Mouse (Mus musculus) limb, embryonic 11.5 days (tissue): ENCODE results near the gene Dnajc27. TPM values are rescaled to one million over a fixed set of nuclear protein-coding genes. Genes with fewer than 3 reads are reported as not detected.

ENCODE experiments used
- ATAC-seq: fragments of 200-750 bp; cut with Nextera tagmentation; 2 replicates; pipeline ENCODE4 v1.8.0; 2017; ENCODE audit warnings: low read depth; ENCODE audit not compliant: insufficient number of reproducible peaks, low FRiP score, low TSS enrichment
- DNase-seq: peaks from one replicate; pipeline ENCODE4 v3.0.0-alpha.2; 2015; ENCODE audit warnings: low spot score
- H3K27ac ChIP-seq: fragments of 300-500 bp; sonication (generic); replicated peaks from 2 replicates; pipeline ENCODE4 v1.5.1; 2014; ENCODE audit warnings: low read depth, mild to moderate bottlenecking, low read length
- H3K27me3 ChIP-seq: fragments of 300-500 bp; sonication (generic); 2 replicates; pipeline ENCODE4 v1.6.1; 2014; ENCODE audit warnings: mild to moderate bottlenecking, low read length, mixed read lengths; ENCODE audit not compliant: control insufficient read depth, insufficient read depth
- H3K36me3 ChIP-seq: fragments of 300-500 bp; sonication (generic); 2 replicates; pipeline ENCODE4 v1.6.1; 2014; ENCODE audit warnings: mild to moderate bottlenecking, low read length, moderate library complexity, mixed read lengths; ENCODE audit not compliant: control insufficient read depth, insufficient read depth
- H3K4me1 ChIP-seq: fragments of 300-500 bp; sonication (generic); 2 replicates; pipeline ENCODE4 v1.6.1; 2014; ENCODE audit warnings: low read length, mixed read lengths; ENCODE audit not compliant: control insufficient read depth, insufficient read depth
- H3K4me2 ChIP-seq: fragments of 300-500 bp; sonication (generic); 2 replicates; pipeline ENCODE4 v1.6.1; 2014; ENCODE audit warnings: low read depth, mild to moderate bottlenecking, moderate library complexity; ENCODE audit not compliant: severe bottlenecking
- H3K4me3 ChIP-seq: fragments of 300-500 bp; sonication (generic); 2 replicates; pipeline ENCODE4 v1.5.1; 2014; ENCODE audit warnings: low read depth, low read length
- H3K9ac ChIP-seq: fragments of 300-500 bp; sonication (generic); 2 replicates; pipeline ENCODE4 v1.6.1; 2014; ENCODE audit warnings: mild to moderate bottlenecking, low read length
- H3K9me3 ChIP-seq: fragments of 300-500 bp; sonication (generic); 2 replicates; pipeline ENCODE4 v1.6.1; 2016; ENCODE audit warnings: low read length; ENCODE audit not compliant: control insufficient read depth
- WGBS: fragments of 180-500 bp; shearing (Covaris S2); extraction: QIAGEN DNeasy Blood & Tissue Kit; methylation state at CpG from one replicate; pipeline ENCODE4 v1.1.7; 2014; 5-methylcytosine and 5-hydroxymethylcytosine counted together
- polyA plus RNA-seq: library from polyadenylated mRNA; unstranded; fragments of >200 nt; fragmentation: Nextera tagmentation; extraction: Ambion mirVana; gene quantifications from 2 replicates; pipeline ENCODE4 v1.2.1, GENCODE M21; 2014

Dnajc27 gene
- polyA plus RNA-seq, 1 experiment from 2014 or later = 8.6 TPM

- DNase-seq = no peak
- no peak overlapping the region for H3K27ac ChIP-seq
- no peaks in the 10 kb centered on the region for H3K4me1 ChIP-seq
- H3K36me3 ChIP-seq = no peaks in the 10 kb centered on the region
- H3K9ac ChIP-seq = no peak overlapping the region
- H3K9me3 ChIP-seq = no peaks in the 10 kb centered on the region
- no peak overlapping the region for H3K4me3 ChIP-seq
- 86% methylated on average over 3 of the region's 3 CpGs for WGBS
- no peak overlapping the region for H3K4me2 ChIP-seq
- no peaks in the 10 kb centered on the region for H3K27me3 ChIP-seq
- no peak for ATAC-seq
These were observed 75.8 kb downstream of the Dnajc27 start for GRCm38 (mm10) chr12:4158179-4158578.

DNA sequence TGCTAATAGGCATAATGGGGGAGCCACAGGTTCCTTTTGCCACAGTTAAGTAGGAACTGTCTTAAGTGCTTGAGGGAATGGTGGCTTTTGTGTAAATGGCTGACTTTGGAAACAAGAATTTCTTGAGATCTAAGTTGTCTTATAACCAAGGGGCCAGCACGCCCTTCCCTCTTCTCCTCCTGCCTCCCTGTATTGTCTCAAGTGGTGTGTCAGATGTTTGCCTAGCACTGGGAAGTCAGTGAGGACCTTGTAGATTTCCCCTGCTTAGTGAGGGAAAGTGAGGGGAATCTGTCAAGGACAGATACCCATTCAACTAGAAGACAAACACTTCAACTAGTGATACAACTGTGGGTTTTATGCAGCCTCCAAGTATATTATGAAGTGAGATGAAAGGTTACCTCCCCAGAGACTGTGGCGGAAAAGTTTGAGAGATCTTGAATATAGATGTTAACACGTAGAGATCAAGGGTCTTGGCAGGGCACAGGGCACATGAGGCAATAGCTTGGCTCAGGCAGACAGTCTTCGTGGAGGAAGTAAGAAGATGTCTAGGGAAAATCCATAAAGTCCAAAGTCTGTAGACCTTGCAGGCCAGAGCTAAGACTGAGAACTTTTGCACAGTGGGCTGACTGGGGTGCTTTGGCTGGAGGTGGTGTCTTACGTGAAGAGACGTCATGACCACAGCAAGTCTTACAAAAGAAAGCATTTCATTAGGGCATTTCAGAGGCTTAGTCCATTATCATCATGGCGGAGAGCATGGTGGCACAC lies 76.7 kb downstream of the Dnajc27 start:
- ATAC-seq (no peak), DNase-seq (no peak)
- H3K9ac ChIP-seq = no peak overlapping the region
- no peak overlapping the region for H3K27ac ChIP-seq
- 96% methylated on average over 7 of the region's 7 CpGs for WGBS
- no peaks in the 10 kb centered on the region for H3K9me3 ChIP-seq
- H3K4me1 ChIP-seq = no peaks in the 10 kb centered on the region
- no peak overlapping the region for H3K4me3 ChIP-seq
- no peak overlapping the region for H3K4me2 ChIP-seq
- no peaks in the 10 kb centered on the region for H3K36me3 ChIP-seq
- H3K27me3 ChIP-seq = no peaks in the 10 kb centered on the region

Other genes with a start within 250 kb of the Dnajc27 start
- gene Pomc, start 127.6 kb upstream of the Dnajc27 start, polyA plus RNA-seq = 4.0 and 4.1 TPM in 2 replicates
- 6.0 and 6.3 TPM in 2 replicates for gene Efr3b, start 43.7 kb upstream of the Dnajc27 start, polyA plus RNA-seq
- 4.7 and 7.4 TPM in 2 replicates for gene Adcy3, start 50.5 kb downstream of the Dnajc27 start, polyA plus RNA-seq
- 5.1 and 5.6 TPM in 2 replicates for gene Ptrhd1, start 151.4 kb downstream of the Dnajc27 start, polyA plus RNA-seq
- 18.7 and 25.9 TPM in 2 replicates for gene Cenpo, start 151.7 kb downstream of the Dnajc27 start, polyA plus RNA-seq